Comparison of ENCODE assay signal across 8 mouse cellular contexts in genomic region chr19:5728631-5729443, GRCm38 (mm10). TPM values are rescaled to one million over a fixed set of nuclear protein-coding genes. Genes with fewer than 3 reads are reported as not detected.
DNase-seq lines count a peak whose midpoint lies in the region; ATAC-seq and TF ChIP-seq lines count a peak whose summit lies in the region.

No protein-coding gene starts in this region.

- H3K27me3 ChIP-seq in forebrain, embryonic 14.5 days (replicated peaks; ENCODE audit: control insufficient read depth, insufficient read depth, low read length), result no peaks in the 10 kb centered on the region
- H3K27me3 ChIP-seq in hindbrain, embryonic 12.5 days, result no peaks in the 10 kb centered on the region; the same call in none of the 2 replicates
- peaks cover 8% of the 10 kb centered on the region; the same call in 1 of the 2 replicates for H3K27me3 ChIP-seq in midbrain, embryonic 12.5 days

- peaks cover 29% of the 10 kb centered on the region for H3K36me3 ChIP-seq in forebrain, embryonic 14.5 days (ENCODE audit: control insufficient read depth, insufficient read depth, low read length)
- peaks cover 21% of the 10 kb centered on the region for H3K36me3 ChIP-seq in hindbrain, embryonic 12.5 days
- H3K36me3 ChIP-seq in midbrain, embryonic 12.5 days, result peaks cover 15% of the 10 kb centered on the region; the same call in 1 of the 2 replicates

- H3K27ac ChIP-seq in bone marrow, adult 2 months (ENCODE audit: control insufficient read depth, insufficient read depth, low read depth, low read length, poor library complexity), result peak overlapping the region; percentile 82
- peak overlapping the region; percentile 96 for H3K27ac ChIP-seq in forebrain, embryonic 14.5 days (ENCODE audit: low read depth, low read length)
- H3K27ac ChIP-seq in hindbrain, embryonic 12.5 days, result peak overlapping the region; percentile 91
- peak overlapping the region; percentile 96 for H3K27ac ChIP-seq in midbrain, embryonic 12.5 days (replicated peaks)

- H3K9me3 ChIP-seq in forebrain, embryonic 14.5 days (replicated peaks; ENCODE audit: control insufficient read depth, low read length), result no peaks in the 10 kb centered on the region
- no peaks in the 10 kb centered on the region for H3K9me3 ChIP-seq in hindbrain, embryonic 12.5 days (replicated peaks)
- no peaks in the 10 kb centered on the region for H3K9me3 ChIP-seq in midbrain, embryonic 12.5 days

- ATAC-seq in forebrain, embryonic 14.5 days, result peak; percentile 33
- ATAC-seq in hindbrain, embryonic 12.5 days (ENCODE audit: low FRiP score), result peak; percentile 48
- peak; percentile 41 for ATAC-seq in midbrain, embryonic 12.5 days (ENCODE audit: low FRiP score, low read depth)

- peak overlapping the region; percentile 83 for H3K4me3 ChIP-seq in bone marrow, adult 2 months (replicated peaks; ENCODE audit: control insufficient read depth, low read depth, low read length)
- peak overlapping the region; percentile 99 for H3K4me3 ChIP-seq in forebrain, embryonic 14.5 days (ENCODE audit: low read depth, low read length)
- H3K4me3 ChIP-seq in hindbrain, embryonic 12.5 days, result peak overlapping the region; percentile 79
- H3K4me3 ChIP-seq in midbrain, embryonic 12.5 days, result peak overlapping the region; percentile 99

- H3K9ac ChIP-seq in forebrain, embryonic 14.5 days (ENCODE audit: low read length), result peak overlapping the region; percentile 100
- H3K9ac ChIP-seq in hindbrain, embryonic 12.5 days, result peak overlapping the region; percentile 93
- peak overlapping the region; percentile 99 for H3K9ac ChIP-seq in midbrain, embryonic 12.5 days (replicated peaks)

- H3K4me1 ChIP-seq in bone marrow, adult 2 months (ENCODE audit: control insufficient read depth, insufficient read depth, low read length), result peaks cover 13% of the 10 kb centered on the region
- peaks cover 40% of the 10 kb centered on the region for H3K4me1 ChIP-seq in forebrain, embryonic 14.5 days (ENCODE audit: control insufficient read depth, insufficient read depth, low read length)
- peaks cover 69% of the 10 kb centered on the region for H3K4me1 ChIP-seq in hindbrain, embryonic 12.5 days
- peaks cover 66% of the 10 kb centered on the region for H3K4me1 ChIP-seq in midbrain, embryonic 12.5 days

- DNase-seq in heart, adult 18-20 months, result peak; percentile 63 to 72
- DNase-seq in heart, postnatal 25 days (ENCODE audit: low spot score), result no peak
- DNase-seq in forebrain, embryonic 14.5 days (ENCODE audit: low spot score), result peak; percentile 73
- peak; percentile 83 for DNase-seq in left cerebral cortex, postnatal 4 days
- DNase-seq in testis, postnatal 10 days (ENCODE audit: low spot score), result peak; percentile 86

- TF ChIP-seq CTCF in bone marrow, adult 2 months (IDR thresholded peaks at IDR 0.05; ENCODE audit: control insufficient read depth, insufficient read depth, low read length), result no peak

- WGBS in bone marrow, adult 2 months, result 8% methylated on average over 37 of the region's 37 CpGs
- WGBS in forebrain, embryonic 14.5 days, result 5% methylated on average over 37 of the region's 37 CpGs
- WGBS in hindbrain, embryonic 12.5 days, result 9% methylated on average over 37 of the region's 37 CpGs
- 12% methylated on average over 37 of the region's 37 CpGs for WGBS in midbrain, embryonic 12.5 days

- peak; percentile 19; the same call in 1 of the 2 replicates for TF ChIP-seq POLR2A in bone marrow, adult 2 months (IDR thresholded peaks at IDR 0.05; ENCODE audit: borderline replicate concordance, control insufficient read depth, low read depth, low read length)

- peak overlapping the region; percentile 99 for H3K4me2 ChIP-seq in forebrain, embryonic 14.5 days (ENCODE audit: low read length)
- H3K4me2 ChIP-seq in hindbrain, embryonic 12.5 days (replicated peaks), result peak overlapping the region; percentile 98
- peak overlapping the region; percentile 99 for H3K4me2 ChIP-seq in midbrain, embryonic 12.5 days (replicated peaks)

- intact Hi-C loops in heart, postnatal 25 days (cut with DNase I), result loop anchor here (1.0 to 5.0 kb wide), 3 partner anchors 18 to 118 kb away; no protein-coding TSS in a partner anchor
- intact Hi-C loops in left cerebral cortex, postnatal 4 days (cut with DNase I), result no loop called here

RNA-seq across cellular contexts. Expression of gene Fam89b, which starts 0.6 kb away (rescaled TPM):
- total RNA-seq in heart, adult 18-20 months (2021), result 10 to 100 TPM; 21.6 to 26.0 TPM
- total RNA-seq in heart, postnatal 25 days (2021), result 10 to 100 TPM; 29.5 to 31.5 TPM
- polyA plus RNA-seq in bone marrow, adult 2 months (2011; ENCODE audit: insufficient read depth, insufficient read length, low replicate concordance, missing spikeins), result 33.5 and 37.8 TPM in 2 replicates
- polyA plus RNA-seq in forebrain, embryonic 14.5 days (2014; fragmentation: Nextera tagmentation; extraction: Ambion mirVana), result 204 and 233 TPM in 2 replicates
- 174 and 177 TPM in 2 replicates for polyA plus RNA-seq in hindbrain, embryonic 12.5 days (2016; fragmentation: Nextera tagmentation; extraction: Ambion mirVana)
- total RNA-seq in left cerebral cortex, postnatal 4 days (2021), result 10 to 100 TPM; 72.4 to 72.5 TPM
- 175 and 186 TPM in 2 replicates for polyA plus RNA-seq in midbrain, embryonic 12.5 days (2016; fragmentation: Nextera tagmentation; extraction: Ambion mirVana)

RNA-seq across cellular contexts. Expression of gene Ehbp1l1, which starts 2.7 kb away (rescaled TPM):
- 100 to 1,000 TPM; 134 to 144 TPM for total RNA-seq in heart, adult 18-20 months (2021)
- total RNA-seq in heart, postnatal 25 days (2021), result 100 to 1,000 TPM; 140 to 149 TPM
- polyA plus RNA-seq in bone marrow, adult 2 months (2011; ENCODE audit: insufficient read depth, insufficient read length, low replicate concordance, missing spikeins), result 130 and 224 TPM in 2 replicates
- polyA plus RNA-seq in forebrain, embryonic 14.5 days (2014; fragmentation: Nextera tagmentation; extraction: Ambion mirVana), result 7.0 and 10.1 TPM in 2 replicates
- 10.8 and 12.1 TPM in 2 replicates for polyA plus RNA-seq in hindbrain, embryonic 12.5 days (2016; fragmentation: Nextera tagmentation; extraction: Ambion mirVana)
- total RNA-seq in left cerebral cortex, postnatal 4 days (2021), result 10 to 100 TPM; 41.9 to 48.6 TPM
- polyA plus RNA-seq in midbrain, embryonic 12.5 days (2016; fragmentation: Nextera tagmentation; extraction: Ambion mirVana), result 8.2 and 9.1 TPM in 2 replicates

RNA-seq across cellular contexts. Expression of gene Ltbp3, which starts 11.9 kb away (rescaled TPM):
- 10 to 100 TPM; 30.4 to 35.5 TPM for total RNA-seq in heart, adult 18-20 months (2021)
- total RNA-seq in heart, postnatal 25 days (2021), result 10 to 100 TPM; 36.6 to 37.2 TPM
- 10.5 and 13.4 TPM in 2 replicates for polyA plus RNA-seq in bone marrow, adult 2 months (2011; ENCODE audit: insufficient read depth, insufficient read length, low replicate concordance, missing spikeins)
- polyA plus RNA-seq in forebrain, embryonic 14.5 days (2014; fragmentation: Nextera tagmentation; extraction: Ambion mirVana), result 8.5 and 10.7 TPM in 2 replicates
- 13.8 and 16.6 TPM in 2 replicates for polyA plus RNA-seq in hindbrain, embryonic 12.5 days (2016; fragmentation: Nextera tagmentation; extraction: Ambion mirVana)
- total RNA-seq in left cerebral cortex, postnatal 4 days (2021), result 10 to 100 TPM; 23.8 to 23.9 TPM
- polyA plus RNA-seq in midbrain, embryonic 12.5 days (2016; fragmentation: Nextera tagmentation; extraction: Ambion mirVana), result 7.9 and 9.1 TPM in 2 replicates

RNA-seq across cellular contexts. Expression of gene Kcnk7, which starts 24.7 kb away (rescaled TPM):
- total RNA-seq in heart, adult 18-20 months (2021), result not detected
- not detected for total RNA-seq in heart, postnatal 25 days (2021)
- not detected in 2 replicates for polyA plus RNA-seq in bone marrow, adult 2 months (2011; ENCODE audit: insufficient read depth, insufficient read length, low replicate concordance, missing spikeins)
- 0.17 TPM in 1 of 2 replicates, not detected in the other for polyA plus RNA-seq in forebrain, embryonic 14.5 days (2014; fragmentation: Nextera tagmentation; extraction: Ambion mirVana)
- polyA plus RNA-seq in hindbrain, embryonic 12.5 days (2016; fragmentation: Nextera tagmentation; extraction: Ambion mirVana), result not detected in 2 replicates
- total RNA-seq in left cerebral cortex, postnatal 4 days (2021), result not detected
- polyA plus RNA-seq in midbrain, embryonic 12.5 days (2016; fragmentation: Nextera tagmentation; extraction: Ambion mirVana), result 0.36 TPM in 1 of 2 replicates, not detected in the other

RNA-seq across cellular contexts. Expression of gene Pcnx3, which starts 40.1 kb away (rescaled TPM):
- 10 to 100 TPM; 17.3 to 18.4 TPM for total RNA-seq in heart, adult 18-20 months (2021)
- total RNA-seq in heart, postnatal 25 days (2021), result 10 to 100 TPM; 17.8 to 18.0 TPM
- polyA plus RNA-seq in bone marrow, adult 2 months (2011; ENCODE audit: insufficient read depth, insufficient read length, low replicate concordance, missing spikeins), result 43.5 and 99.7 TPM in 2 replicates
- polyA plus RNA-seq in forebrain, embryonic 14.5 days (2014; fragmentation: Nextera tagmentation; extraction: Ambion mirVana), result 20.9 and 24.6 TPM in 2 replicates
- 34.6 and 35.0 TPM in 2 replicates for polyA plus RNA-seq in hindbrain, embryonic 12.5 days (2016; fragmentation: Nextera tagmentation; extraction: Ambion mirVana)
- total RNA-seq in left cerebral cortex, postnatal 4 days (2021), result 10 to 100 TPM; 87.7 to 91.7 TPM
- polyA plus RNA-seq in midbrain, embryonic 12.5 days (2016; fragmentation: Nextera tagmentation; extraction: Ambion mirVana), result 34.1 and 37.4 TPM in 2 replicates

Comparison
In these comparisons a context has a peak if more than half of its experiments do, and no peak if none do; other contexts are left out.
1. RNA of gene Ehbp1l1, which starts 2.7 kb away (polyA plus RNA-seq): 130 to 224 TPM in bone marrow, adult 2 months; 10.8 to 12.1 TPM in hindbrain, embryonic 12.5 days, 8.2 to 9.1 TPM in midbrain, embryonic 12.5 days and 7.0 to 10.1 TPM in forebrain, embryonic 14.5 days; every median in the first group is over 10 times any median in the second.
2. Peak in every context shown above with its lines, with median percentiles within 50 percentile points of each other: H3K27ac ChIP-seq, H3K4me3 ChIP-seq, ATAC-seq, H3K4me2 ChIP-seq and H3K9ac ChIP-seq.